Mouse (Mus musculus): ENCODE measurements around the gene 4930452B06Rik.

DNA sequence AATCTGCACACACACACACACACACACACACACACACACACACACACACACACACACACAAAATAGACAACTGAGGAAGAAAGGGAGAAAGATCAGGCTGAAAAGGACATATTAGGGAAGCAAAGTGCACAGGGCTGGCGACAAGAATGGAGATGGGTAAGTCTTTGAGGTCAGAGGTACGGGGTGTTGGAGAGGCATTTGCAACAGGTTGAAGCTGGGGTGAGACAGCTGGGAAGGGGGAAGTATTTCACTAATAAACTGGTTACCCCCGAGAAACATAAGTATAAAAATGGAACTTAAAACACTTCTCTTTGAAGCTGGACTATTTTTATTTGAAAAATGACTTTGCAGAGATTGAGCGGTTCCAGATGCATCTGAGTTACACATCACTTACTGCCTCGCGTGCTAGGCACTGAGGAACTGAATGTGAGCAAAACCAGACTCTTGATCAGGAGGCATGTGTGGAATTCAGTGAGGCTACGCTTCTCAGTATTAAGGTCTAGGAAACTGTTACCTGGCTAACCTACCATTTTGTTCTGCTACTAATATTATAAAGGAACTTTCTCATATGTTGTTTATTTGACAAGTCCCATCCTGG lies 270.3 kb downstream of the 4930452B06Rik start:
- TF ChIP-seq CTCF (IDR thresholded peaks at IDR 0.05; ENCODE audit: low read depth) (no peak), EP300 (IDR thresholded peaks at IDR 0.05; ENCODE audit: low read depth) (no peak)
